Mouse (Mus musculus): Measurements from ENCODE around the gene Cd180.
"Not testable (repeated sequence)": the region's sequence is repeated elsewhere in the genome, so short reads cannot be mapped to it uniquely, and the experiment has no call there.

Gene Cd180

GRCm38 (mm10) chr13:102693341-102693801 is at the start of gene Cd180:
Cd180 (plus strand) TSS chr13:102693558.
- DNase-seq, result no peak

GRCm38 (mm10) chr13:102644344-102644743 is 49.0 kb upstream of the Cd180 start:
- no peak for DNase-seq

- peak; percentile 66 for DNase-seq
Measured at GRCm38 (mm10) chr13:102644789-102645551, 48.4 kb upstream of the Cd180 start.

GRCm38 (mm10) chr13:102646271-102646771 is 47.0 kb upstream of the Cd180 start:
- DNase-seq, result no peak

GRCm38 (mm10) chr13:102647511-102647910 is 45.8 kb upstream of the Cd180 start:
- DNase-seq, result no peak

GRCm38 (mm10) chr13:102652303-102652889 is 41.0 kb upstream of the Cd180 start:
- no peak for DNase-seq

GRCm38 (mm10) chr13:102655071-102655570 is 38.2 kb upstream of the Cd180 start:
- DNase-seq, result no peak

GRCm38 (mm10) chr13:102656153-102656690 is 37.1 kb upstream of the Cd180 start:
- DNase-seq, result no peak

- no peak for DNase-seq
Measured at GRCm38 (mm10) chr13:102658223-102658839, 35.0 kb upstream of the Cd180 start.

- no peak for DNase-seq
Measured at GRCm38 (mm10) chr13:102664041-102664440, 29.3 kb upstream of the Cd180 start.

GRCm38 (mm10) chr13:102664843-102665587 is 28.3 kb upstream of the Cd180 start:
- DNase-seq, result peak; percentile 46

- no peak for DNase-seq
Measured at GRCm38 (mm10) chr13:102665588-102666232, 27.6 kb upstream of the Cd180 start.

GRCm38 (mm10) chr13:102666233-102666614 is 27.1 kb upstream of the Cd180 start:
- DNase-seq, result no peak

GRCm38 (mm10) chr13:102666731-102667130 is 26.6 kb upstream of the Cd180 start:
- DNase-seq, result no peak

- DNase-seq, result no peak
Measured at GRCm38 (mm10) chr13:102667401-102667800, 26.0 kb upstream of the Cd180 start.

GRCm38 (mm10) chr13:102667842-102668241 is 25.5 kb upstream of the Cd180 start:
- DNase-seq, result no peak

- no peak for DNase-seq
Measured at GRCm38 (mm10) chr13:102668933-102669332, 24.4 kb upstream of the Cd180 start.

- no peak for DNase-seq
Measured at GRCm38 (mm10) chr13:102669522-102670256, 23.7 kb upstream of the Cd180 start.

GRCm38 (mm10) chr13:102670503-102670902 is 22.9 kb upstream of the Cd180 start:
- DNase-seq, result no peak

GRCm38 (mm10) chr13:102674083-102674482 is 19.3 kb upstream of the Cd180 start:
- DNase-seq, result no peak

- DNase-seq, result not testable (repeated sequence)
Measured at GRCm38 (mm10) chr13:102677602-102678001, 15.8 kb upstream of the Cd180 start.
